ENCODE assay signal across 20 mouse cellular contexts in genomic region chr2:28106002-28106401, GRCm38 (mm10). TPM values are rescaled to one million over a fixed set of nuclear protein-coding genes. Genes with fewer than 3 reads are reported as not detected.
DNase-seq lines count a peak whose midpoint lies in the region; ATAC-seq and TF ChIP-seq lines count a peak whose summit lies in the region.
"Had no signal": no experiment of that assay in that cellular context is flagged by ENCODE, and none has a peak within 500 bp of the region (broad histone marks: within the 10 kb centered on the region; RNA-seq: fewer than 3 reads in every experiment).

No protein-coding gene starts in this region.

- H3K4me3 ChIP-seq in hindbrain, postnatal 0 days (ENCODE audit: low read length): no peak overlapping the region
- no peak overlapping the region for H3K4me3 ChIP-seq in hindbrain, embryonic 12.5 days
- no peak overlapping the region for H3K4me3 ChIP-seq in lung, postnatal 0 days (ENCODE audit: low read depth, low read length)
- H3K4me3 ChIP-seq in stomach, postnatal 0 days (ENCODE audit: low read depth, low read length): no peak overlapping the region
- H3K4me3 ChIP-seq: embryonic facial prominence, embryonic 12.5 days; forebrain, embryonic 13.5 days; gastrocnemius, adult 2 months; neural tube, embryonic 12.5 days had no signal

- WGBS in hindbrain, postnatal 0 days: 76% methylated on average over 2 of the region's 2 CpGs
- WGBS in hindbrain, embryonic 12.5 days: 80% methylated on average over 2 of the region's 2 CpGs
- 44% methylated on average over 2 of the region's 2 CpGs for WGBS in lung, postnatal 0 days
- 65% methylated on average over 2 of the region's 2 CpGs for WGBS in stomach, postnatal 0 days

- peak; percentile 54 for TF ChIP-seq CTCF in hindbrain, postnatal 0 days (IDR thresholded peaks at IDR 0.05; ENCODE audit: low read depth)
- peak; percentile 52 for TF ChIP-seq CTCF in lung, postnatal 0 days (IDR thresholded peaks at IDR 0.05)
- TF ChIP-seq CTCF in stomach, postnatal 0 days (IDR thresholded peaks at IDR 0.05; ENCODE audit: low read depth): peak; percentile 51

- no peak for ATAC-seq in hindbrain, postnatal 0 days
- no peak for ATAC-seq in hindbrain, embryonic 12.5 days (ENCODE audit: low FRiP score)
- no peak for ATAC-seq in lung, postnatal 0 days
- ATAC-seq in stomach, postnatal 0 days (ENCODE audit: low FRiP score, low TSS enrichment): no peak
- ATAC-seq: forebrain, embryonic 13.5 days; midbrain, embryonic 16.5 days had no signal

- no peak overlapping the region for H3K9ac ChIP-seq in hindbrain, postnatal 0 days (replicated peaks; ENCODE audit: low read length)
- no peak overlapping the region for H3K9ac ChIP-seq in hindbrain, embryonic 12.5 days
- H3K9ac ChIP-seq in lung, postnatal 0 days (replicated peaks; ENCODE audit: low read depth): no peak overlapping the region
- H3K9ac ChIP-seq in stomach, postnatal 0 days (ENCODE audit: low read length): no peak overlapping the region
- H3K9ac ChIP-seq: embryonic facial prominence, embryonic 12.5 days; forebrain, embryonic 13.5 days; neural tube, embryonic 12.5 days had no signal

- no peak overlapping the region for H3K27ac ChIP-seq in hindbrain, postnatal 0 days
- H3K27ac ChIP-seq in hindbrain, embryonic 12.5 days: no peak overlapping the region
- no peak overlapping the region for H3K27ac ChIP-seq in lung, postnatal 0 days (ENCODE audit: low read length)
- H3K27ac ChIP-seq in stomach, postnatal 0 days (replicated peaks): no peak overlapping the region
- H3K27ac ChIP-seq: embryonic facial prominence, embryonic 12.5 days; forebrain, embryonic 13.5 days; gastrocnemius, adult 2 months; neural tube, embryonic 12.5 days had no signal

- H3K36me3 ChIP-seq in hindbrain, postnatal 0 days (ENCODE audit: insufficient read depth, low read length): no peaks in the 10 kb centered on the region
- H3K36me3 ChIP-seq in hindbrain, embryonic 12.5 days: no peaks in the 10 kb centered on the region
- H3K36me3 ChIP-seq in lung, postnatal 0 days (ENCODE audit: insufficient read depth, low read length): no peaks in the 10 kb centered on the region
- no peaks in the 10 kb centered on the region for H3K36me3 ChIP-seq in stomach, postnatal 0 days (ENCODE audit: control insufficient read depth, insufficient read depth, low read length)
- H3K36me3 ChIP-seq: embryonic facial prominence, embryonic 12.5 days; neural tube, embryonic 12.5 days had no signal

- no peak for DNase-seq in hindbrain, postnatal 0 days (ENCODE audit: low spot score)
- no peak for DNase-seq in lung, postnatal 0 days (ENCODE audit: low spot score)
- DNase-seq in lung, adult 18-20 months: no peak
- DNase-seq in ZHBTc4 (ENCODE audit: low read depth, low spot score): peak; percentile 29
- DNase-seq in stomach, postnatal 0 days (ENCODE audit: low spot score): no peak
- no peak for DNase-seq in left cerebral cortex, postnatal 36 days (ENCODE audit: low spot score in 2 of 2)
- no peak for DNase-seq in adrenal gland, postnatal 4 days (ENCODE audit: low spot score in 2 of 2)
- DNase-seq: cerebellum, postnatal 14 days; gastrocnemius, adult 2 months; thymus, adult 2 months had no signal

- TF ChIP-seq EP300 in lung, postnatal 0 days (IDR thresholded peaks at IDR 0.05): no peak
- no peak for TF ChIP-seq EP300 in stomach, postnatal 0 days (optimal IDR thresholded peaks at IDR 0.05)

- no peak overlapping the region for H3K4me2 ChIP-seq in hindbrain, postnatal 0 days (ENCODE audit: low read depth, low read length)
- H3K4me2 ChIP-seq in hindbrain, embryonic 12.5 days (replicated peaks): no peak overlapping the region
- H3K4me2 ChIP-seq in lung, postnatal 0 days (replicated peaks; ENCODE audit: low read depth, low read length): no peak overlapping the region
- no peak overlapping the region for H3K4me2 ChIP-seq in stomach, postnatal 0 days (replicated peaks; ENCODE audit: low read depth)
- H3K4me2 ChIP-seq: embryonic facial prominence, embryonic 12.5 days; forebrain, embryonic 13.5 days; neural tube, embryonic 12.5 days had no signal

- H3K27me3 ChIP-seq in hindbrain, postnatal 0 days (ENCODE audit: insufficient read depth, low read length): no peaks in the 10 kb centered on the region
- H3K27me3 ChIP-seq in hindbrain, embryonic 12.5 days: no peaks in the 10 kb centered on the region; the same call in 1 of the 2 replicates
- H3K27me3 ChIP-seq in lung, postnatal 0 days (replicated peaks; ENCODE audit: insufficient read depth, low read length): no peaks in the 10 kb centered on the region
- no peaks in the 10 kb centered on the region for H3K27me3 ChIP-seq in stomach, postnatal 0 days (ENCODE audit: control insufficient read depth, insufficient read depth, low read length)
- H3K27me3 ChIP-seq: embryonic facial prominence, embryonic 12.5 days; forebrain, embryonic 13.5 days; neural tube, embryonic 12.5 days had no signal

- no peaks in the 10 kb centered on the region for H3K4me1 ChIP-seq in hindbrain, postnatal 0 days (ENCODE audit: insufficient read depth, low read length)
- H3K4me1 ChIP-seq in hindbrain, embryonic 12.5 days: peaks cover 5% of the 10 kb centered on the region; the same call in 1 of the 2 replicates
- H3K4me1 ChIP-seq in lung, postnatal 0 days (ENCODE audit: insufficient read depth, low read depth, low read length): no peaks in the 10 kb centered on the region
- no peaks in the 10 kb centered on the region for H3K4me1 ChIP-seq in stomach, postnatal 0 days (replicated peaks; ENCODE audit: control insufficient read depth, insufficient read depth)
- H3K4me1 ChIP-seq: embryonic facial prominence, embryonic 12.5 days; forebrain, embryonic 13.5 days; neural tube, embryonic 12.5 days had no signal

- no peaks in the 10 kb centered on the region for H3K9me3 ChIP-seq in hindbrain, postnatal 0 days (ENCODE audit: low read length)
- no peaks in the 10 kb centered on the region for H3K9me3 ChIP-seq in hindbrain, embryonic 12.5 days (replicated peaks)
- no peaks in the 10 kb centered on the region for H3K9me3 ChIP-seq in lung, postnatal 0 days (ENCODE audit: low read length)
- no peaks in the 10 kb centered on the region for H3K9me3 ChIP-seq in stomach, postnatal 0 days (ENCODE audit: control insufficient read depth, low read length)
- H3K9me3 ChIP-seq: embryonic facial prominence, embryonic 12.5 days; forebrain, embryonic 13.5 days; neural tube, embryonic 12.5 days had no signal

- intact Hi-C loops in left cerebral cortex, postnatal 36 days (cut with DNase I): no loop called here

RNA-seq across cellular contexts. Expression of gene Fcnb, which starts 21.3 kb away (rescaled TPM):
- total RNA-seq in hindbrain, postnatal 0 days (2014; rRNA removed): not detected in 2 replicates
- not detected in 2 replicates for polyA plus RNA-seq in hindbrain, postnatal 0 days (2015; fragmentation: Nextera tagmentation; extraction: Ambion mirVana)
- 0.46 and 0.66 TPM in 2 replicates for polyA plus RNA-seq in hindbrain, embryonic 12.5 days (2016; fragmentation: Nextera tagmentation; extraction: Ambion mirVana)
- polyA plus RNA-seq in lung, postnatal 0 days (2015; fragmentation: Nextera tagmentation; extraction: Ambion mirVana): 0.50 and 1.1 TPM in 2 replicates
- 0.13 and 0.41 TPM in 2 replicates for polyA plus RNA-seq in stomach, postnatal 0 days (2015; fragmentation: Nextera tagmentation; extraction: Ambion mirVana)
- total RNA-seq in left cerebral cortex, postnatal 36 days (2021): not detected
- 1 to 10 TPM in 1 of 2 experiments, under 1 TPM in 1; 0.84 to 2.4 TPM for total RNA-seq in adrenal gland, postnatal 4 days (2021)
- total RNA-seq: adrenal gland, adult 18-20 months; gastrocnemius, adult 2 months; heart, adult 8-10 months; heart, postnatal 25 days; layer of hippocampus, postnatal 10 days had no signal
- polyA plus RNA-seq: C2C12; embryonic facial prominence, embryonic 12.5 days; forebrain, embryonic 13.5 days; midbrain, embryonic 16.5 days had no signal
